Mouse (Mus musculus) heart, embryonic 16.5 days (tissue): ENCODE measurements at regions not wholly inside any gene's neighbourhood (a gene's known extent, or its start where the extent isn't known, plus 50 kb on each side); places are given as distances from the start of the nearest gene placed in this dataset.

Source experiments
- ATAC-seq: fragments of 200-750 bp; cut with Nextera tagmentation; replicated peaks from 2 replicates; pipeline ENCODE4 v1.8.0; 2017; ENCODE audit warnings: moderate number of reproducible peaks; ENCODE audit not compliant: insufficient read depth, low FRiP score; ENCODE audit errors: extremely low read depth
- H3K27ac ChIP-seq: fragments of 300-500 bp; sonication (generic); 2 replicates; pipeline ENCODE4 v1.5.1; 2014; ENCODE audit warnings: mild to moderate bottlenecking, low read length, control low read depth, moderate library complexity
- H3K27me3 ChIP-seq: fragments of 300-500 bp; sonication (generic); 2 replicates; pipeline ENCODE4 v1.6.1; 2014; ENCODE audit warnings: low read length, mixed read lengths; ENCODE audit not compliant: control insufficient read depth, insufficient read depth
- H3K36me3 ChIP-seq: fragments of 300-500 bp; sonication (generic); 2 replicates; pipeline ENCODE4 v1.6.1; 2014; ENCODE audit not compliant: control insufficient read depth, insufficient read depth
- H3K4me1 ChIP-seq: fragments of 300-500 bp; sonication (generic); 2 replicates; pipeline ENCODE4 v1.6.1; 2014; ENCODE audit warnings: low read length, mixed read lengths; ENCODE audit not compliant: control insufficient read depth, insufficient read depth
- H3K4me2 ChIP-seq: fragments of 300-500 bp; sonication (generic); 2 replicates; pipeline ENCODE4 v1.6.1; 2014; ENCODE audit warnings: low read depth, mild to moderate bottlenecking, control low read depth, low read length
- H3K4me3 ChIP-seq: fragments of 300-500 bp; sonication (generic); 2 replicates; pipeline ENCODE4 v1.5.1; 2014; ENCODE audit warnings: mild to moderate bottlenecking, control low read depth, low read length
- H3K9ac ChIP-seq: fragments of 300-500 bp; sonication (generic); 2 replicates; pipeline ENCODE4 v1.6.1; 2014; ENCODE audit warnings: low read length, control low read depth
- H3K9me3 ChIP-seq: fragments of 300-500 bp; sonication (generic); replicated peaks from 2 replicates; pipeline ENCODE4 v1.6.1; 2016; ENCODE audit warnings: low read length; ENCODE audit not compliant: control insufficient read depth
- WGBS: fragments of 180-500 bp; shearing (Covaris S2); extraction: QIAGEN DNeasy Blood & Tissue Kit; methylation state at CpG from one replicate; pipeline ENCODE4 v1.1.7; 2014; 5-methylcytosine and 5-hydroxymethylcytosine counted together

DNA sequence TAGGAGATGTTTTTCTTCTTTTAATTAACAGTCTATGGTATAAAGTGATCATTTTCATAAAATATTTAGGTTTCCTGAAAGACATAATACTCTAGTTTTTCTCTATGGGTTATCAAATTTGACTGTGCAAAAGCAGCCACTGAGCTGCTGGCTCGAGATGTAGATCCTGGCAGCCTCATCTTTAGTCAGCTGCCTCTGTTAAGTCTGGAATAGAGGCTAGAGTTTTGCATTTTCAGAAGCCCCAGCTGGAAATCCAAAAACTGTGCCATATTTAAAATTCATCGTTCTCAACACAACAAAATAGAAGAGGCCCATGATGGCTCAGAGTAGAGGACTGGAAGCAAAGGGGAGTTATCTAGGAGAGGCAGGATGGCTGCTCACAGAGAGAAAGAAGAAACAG is 53.8 kb upstream of the Lpar1 start:
- Histone ChIP-seq H3K4me1 (peaks cover 3% of the 10 kb centered on the region; the same call in 1 of the 2 replicates), H3K9me3 (peaks cover 5% of the 10 kb centered on the region; the same call in 1 of the 2 replicates), H3K9ac (no peak overlapping the region), H3K36me3 (no peaks in the 10 kb centered on the region), H3K27ac (no peak overlapping the region), H3K4me3 (no peak overlapping the region), H3K27me3 (no peaks in the 10 kb centered on the region), H3K4me2 (no peak overlapping the region)
- 76% methylated on average over 2 of the region's 2 CpGs for WGBS
- no peak for ATAC-seq

DNA sequence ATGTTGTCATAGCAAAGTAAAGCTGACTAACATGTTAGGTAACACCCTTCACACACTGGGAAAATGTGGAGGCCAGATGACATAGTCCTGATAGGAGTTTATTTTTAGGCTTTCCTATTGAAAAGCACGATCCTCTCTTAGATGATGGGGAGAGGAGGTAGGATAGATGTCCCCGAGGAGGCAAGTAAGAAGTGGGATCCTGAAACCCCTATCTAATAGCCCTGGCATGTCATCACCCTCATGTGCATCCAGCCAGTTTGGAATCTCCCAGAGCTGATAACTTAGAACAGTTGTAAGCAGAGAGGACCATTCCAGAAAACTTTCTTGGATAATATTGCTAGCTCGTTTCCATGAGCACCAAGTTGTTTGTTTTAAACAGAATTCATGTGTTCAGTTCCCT is 52.2 kb upstream of the Lpar1 start:
- H3K27me3 ChIP-seq: no peaks in the 10 kb centered on the region
- no peaks in the 10 kb centered on the region for H3K36me3 ChIP-seq
- peaks cover 3% of the 10 kb centered on the region; the same call in 1 of the 2 replicates for H3K4me1 ChIP-seq
- no peak for ATAC-seq
- no peak overlapping the region for H3K27ac ChIP-seq
- WGBS: 33% methylated on average over 3 of the region's 3 CpGs
- H3K4me2 ChIP-seq: no peak overlapping the region
- H3K9me3 ChIP-seq: peaks cover 5% of the 10 kb centered on the region; the same call in 1 of the 2 replicates
- H3K9ac ChIP-seq: no peak overlapping the region
- no peak overlapping the region for H3K4me3 ChIP-seq
